Mouse (Mus musculus) heart, embryonic 16.5 days (tissue): ENCODE results near the gene Fhl2. TPM values are rescaled to one million over a fixed set of nuclear protein-coding genes. Genes with fewer than 3 reads are reported as not detected.

Experiments
- ATAC-seq: fragments of 200-750 bp; cut with Nextera tagmentation; replicated peaks from 2 replicates; pipeline ENCODE4 v1.8.0; 2017; ENCODE audit warnings: moderate number of reproducible peaks; ENCODE audit not compliant: insufficient read depth, low FRiP score; ENCODE audit errors: extremely low read depth
- H3K27ac ChIP-seq: fragments of 300-500 bp; sonication (generic); 2 replicates; pipeline ENCODE4 v1.5.1; 2014; ENCODE audit warnings: mild to moderate bottlenecking, low read length, control low read depth, moderate library complexity
- H3K27me3 ChIP-seq: fragments of 300-500 bp; sonication (generic); 2 replicates; pipeline ENCODE4 v1.6.1; 2014; ENCODE audit warnings: low read length, mixed read lengths; ENCODE audit not compliant: control insufficient read depth, insufficient read depth
- H3K36me3 ChIP-seq: fragments of 300-500 bp; sonication (generic); 2 replicates; pipeline ENCODE4 v1.6.1; 2014; ENCODE audit not compliant: control insufficient read depth, insufficient read depth
- H3K4me1 ChIP-seq: fragments of 300-500 bp; sonication (generic); 2 replicates; pipeline ENCODE4 v1.6.1; 2014; ENCODE audit warnings: low read length, mixed read lengths; ENCODE audit not compliant: control insufficient read depth, insufficient read depth
- H3K4me2 ChIP-seq: fragments of 300-500 bp; sonication (generic); 2 replicates; pipeline ENCODE4 v1.6.1; 2014; ENCODE audit warnings: low read depth, mild to moderate bottlenecking, control low read depth, low read length
- H3K4me3 ChIP-seq: fragments of 300-500 bp; sonication (generic); 2 replicates; pipeline ENCODE4 v1.5.1; 2014; ENCODE audit warnings: mild to moderate bottlenecking, control low read depth, low read length
- H3K9ac ChIP-seq: fragments of 300-500 bp; sonication (generic); 2 replicates; pipeline ENCODE4 v1.6.1; 2014; ENCODE audit warnings: low read length, control low read depth
- H3K9me3 ChIP-seq: fragments of 300-500 bp; sonication (generic); replicated peaks from 2 replicates; pipeline ENCODE4 v1.6.1; 2016; ENCODE audit warnings: low read length; ENCODE audit not compliant: control insufficient read depth
- WGBS: fragments of 180-500 bp; shearing (Covaris S2); extraction: QIAGEN DNeasy Blood & Tissue Kit; methylation state at CpG from one replicate; pipeline ENCODE4 v1.1.7; 2014; 5-methylcytosine and 5-hydroxymethylcytosine counted together
- polyA plus RNA-seq: library from polyadenylated mRNA; unstranded; fragments of >200 nt; fragmentation: Nextera tagmentation; extraction: Ambion mirVana; gene quantifications from 2 replicates; pipeline ENCODE4 v1.2.1, GENCODE M21; 2015

Gene Fhl2
- polyA plus RNA-seq, 1 experiment from 2014 or later, result 443 TPM

DNA sequence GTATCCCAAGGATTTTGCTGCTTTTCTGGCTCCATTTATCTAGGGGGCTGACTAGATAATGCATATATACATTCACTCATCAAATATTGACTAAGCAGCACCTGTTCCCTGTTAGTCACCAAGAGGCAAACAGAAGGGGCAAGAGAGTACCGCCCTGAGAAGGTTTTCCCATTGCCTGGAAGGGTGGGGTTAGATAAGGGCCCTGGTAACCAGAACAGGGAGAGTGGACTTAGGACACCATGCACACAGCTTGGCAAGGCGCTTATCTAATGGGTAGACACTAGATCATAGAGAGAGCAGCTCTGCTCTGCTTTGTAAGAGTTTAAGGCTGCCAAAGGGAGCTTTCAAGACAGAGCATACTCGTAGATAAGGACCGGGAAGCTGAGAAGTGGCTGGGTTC lies 44.2 kb downstream of the Fhl2 start:
- Histone ChIP-seq H3K4me2 (no peak overlapping the region), H3K9ac (no peak overlapping the region), H3K4me3 (no peak overlapping the region), H3K27ac (peak overlapping the region; percentile 11; the same call in 1 of the 2 replicates), H3K9me3 (no peaks in the 10 kb centered on the region), H3K4me1 (peaks cover 52% of the 10 kb centered on the region), H3K36me3 (peaks cover 41% of the 10 kb centered on the region), H3K27me3 (no peaks in the 10 kb centered on the region)
- no peak for ATAC-seq
- 52% methylated on average over 4 of the region's 4 CpGs for WGBS

DNA sequence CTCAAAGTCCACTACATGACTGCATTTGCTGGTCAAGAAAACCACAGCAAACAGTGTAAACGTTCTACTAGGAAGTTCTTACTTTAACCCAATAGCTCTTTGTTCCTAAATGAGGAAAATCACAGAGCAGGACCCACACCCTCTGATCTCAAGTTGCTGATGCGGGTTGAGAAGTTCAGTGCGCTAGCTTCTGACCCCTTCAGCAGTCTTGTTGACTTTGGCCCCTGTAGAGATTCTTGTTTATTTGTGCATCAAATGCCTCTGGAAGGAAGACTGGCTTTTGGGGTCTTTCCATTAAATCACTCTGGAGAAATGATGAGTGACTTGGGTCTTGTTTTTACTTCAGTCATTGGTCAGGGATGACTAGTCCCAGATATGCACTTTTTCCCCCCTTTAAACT lies 46.6 kb downstream of the Fhl2 start:
- ATAC-seq, result no peak
- 66% methylated on average over 3 of the region's 3 CpGs for WGBS
- Histone ChIP-seq H3K9me3 (no peaks in the 10 kb centered on the region), H3K36me3 (peaks cover 39% of the 10 kb centered on the region), H3K9ac (no peak overlapping the region), H3K4me2 (no peak overlapping the region), H3K4me1 (peaks cover 62% of the 10 kb centered on the region), H3K4me3 (no peak overlapping the region), H3K27ac (no peak overlapping the region), H3K27me3 (no peaks in the 10 kb centered on the region)

DNA sequence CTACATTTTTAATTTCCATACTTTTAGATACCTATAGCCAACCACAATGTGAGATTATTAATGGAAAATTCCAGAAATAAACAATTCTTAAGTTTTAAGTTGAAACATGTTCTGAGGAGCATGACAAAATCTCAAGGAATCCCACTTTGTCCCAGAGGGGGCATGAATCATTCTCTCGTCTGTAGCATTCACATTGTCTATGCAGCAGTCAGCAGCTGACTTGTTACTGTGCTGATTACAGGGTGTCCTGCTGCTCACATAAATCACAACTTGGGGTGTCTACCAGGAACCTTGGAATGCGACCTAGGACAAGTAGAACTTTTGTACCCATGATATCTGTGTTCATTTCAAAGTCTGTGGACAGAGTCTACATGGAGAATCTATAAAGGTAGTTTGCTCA lies 49.3 kb downstream of the Fhl2 start:
- Histone ChIP-seq H3K4me2 (no peak overlapping the region), H3K9ac (no peak overlapping the region), H3K4me3 (no peak overlapping the region), H3K9me3 (no peaks in the 10 kb centered on the region), H3K27me3 (no peaks in the 10 kb centered on the region), H3K4me1 (peaks cover 56% of the 10 kb centered on the region), H3K27ac (0 out of 2 replicates have a peak overlapping the region, but pooled peaks have one; percentile 37), H3K36me3 (peaks cover 39% of the 10 kb centered on the region)
- 55% methylated on average over 2 of the region's 2 CpGs for WGBS
- no peak for ATAC-seq

DNA sequence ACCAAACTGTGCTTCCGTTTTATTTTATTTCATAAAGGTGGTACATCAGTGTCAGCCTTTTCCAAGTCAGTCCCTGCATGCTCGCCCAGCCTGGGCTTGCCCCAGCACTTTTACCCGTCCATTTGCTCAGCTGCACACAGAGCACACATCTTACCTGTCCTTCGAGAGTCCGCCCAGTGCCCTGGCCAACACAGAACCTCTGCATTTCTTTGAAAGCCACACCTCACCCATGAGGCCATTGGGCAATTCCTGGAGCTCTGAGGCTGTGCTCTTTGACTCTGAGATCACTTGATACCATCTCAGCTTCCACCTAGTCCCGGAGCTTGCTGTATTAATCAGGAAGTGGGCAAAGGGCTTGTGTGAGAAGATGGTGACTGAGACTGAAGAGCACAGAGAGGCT lies 51.4 kb downstream of the Fhl2 start:
- H3K9ac ChIP-seq, result peak overlapping the region; percentile 40; the same call in 1 of the 2 replicates
- WGBS, result 70% methylated on average over 6 of the region's 6 CpGs
- H3K27ac ChIP-seq, result peak overlapping the region; percentile 64
- peaks cover 29% of the 10 kb centered on the region for H3K36me3 ChIP-seq
- H3K9me3 ChIP-seq, result no peaks in the 10 kb centered on the region
- peaks cover 63% of the 10 kb centered on the region for H3K4me1 ChIP-seq
- no peak for ATAC-seq
- no peak overlapping the region for H3K4me3 ChIP-seq
- H3K4me2 ChIP-seq, result no peak overlapping the region
- H3K27me3 ChIP-seq, result no peaks in the 10 kb centered on the region

DNA sequence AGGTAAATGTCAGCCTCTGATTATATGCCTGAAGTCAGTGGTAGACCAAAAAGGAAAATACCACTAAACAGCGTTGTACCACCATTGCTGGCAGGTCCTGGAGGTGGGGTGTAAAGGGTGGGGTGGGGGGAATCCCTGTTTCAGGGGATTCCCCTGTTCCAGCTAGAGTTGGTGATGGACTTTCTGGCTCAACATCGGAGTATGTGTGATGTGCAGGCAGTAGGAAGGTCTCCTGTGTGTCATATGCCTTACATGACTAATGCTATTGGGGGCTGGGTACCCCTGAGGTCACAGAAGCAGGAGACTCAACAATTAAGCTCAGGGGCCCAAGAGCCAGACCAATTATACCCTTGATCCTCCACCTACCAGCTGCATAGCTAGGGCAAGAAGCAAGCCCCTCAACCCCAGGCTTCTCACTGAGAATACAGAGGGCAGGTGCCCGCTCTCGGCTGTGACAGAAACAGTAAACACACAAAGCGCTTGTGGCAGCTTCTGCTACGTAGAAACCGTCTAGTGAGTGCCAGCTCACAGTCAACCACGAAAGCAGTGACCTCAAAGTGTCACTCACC lies 52.4 kb downstream of the Fhl2 start:
- Histone ChIP-seq H3K9ac (peak overlapping the region; percentile 22; the same call in 1 of the 2 replicates), H3K4me1 (peaks cover 62% of the 10 kb centered on the region), H3K9me3 (no peaks in the 10 kb centered on the region), H3K4me3 (no peak overlapping the region), H3K27me3 (no peaks in the 10 kb centered on the region), H3K36me3 (peaks cover 34% of the 10 kb centered on the region), H3K27ac (peak overlapping the region; percentile 56), H3K4me2 (no peak overlapping the region)
- 74% methylated on average over 8 of the region's 8 CpGs for WGBS
- ATAC-seq, result no peak

DNA sequence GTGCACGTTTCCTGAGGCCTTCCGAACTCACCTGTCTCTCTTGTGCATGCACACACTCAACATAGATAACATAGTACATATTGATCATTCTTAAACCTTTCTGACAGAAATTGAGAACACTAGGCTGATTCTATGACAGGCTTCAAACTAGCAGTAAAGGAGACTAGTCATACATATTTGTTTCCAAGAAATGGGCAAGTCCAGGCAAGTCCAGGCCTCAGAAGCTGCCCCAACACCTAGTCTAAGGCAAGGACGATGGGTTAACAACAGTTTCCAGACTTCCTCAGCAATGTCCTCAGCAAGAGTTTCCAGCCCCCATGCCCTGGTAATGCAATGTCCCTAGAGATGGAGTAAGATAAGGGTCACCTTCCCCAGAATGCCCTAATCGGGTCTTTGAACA lies 53.0 kb downstream of the Fhl2 start:
- 78% methylated on average over 4 of the region's 4 CpGs for WGBS
- no peaks in the 10 kb centered on the region for H3K27me3 ChIP-seq
- peaks cover 60% of the 10 kb centered on the region for H3K4me1 ChIP-seq
- H3K4me3 ChIP-seq, result no peak overlapping the region
- no peak for ATAC-seq
- H3K9ac ChIP-seq, result peak overlapping the region; percentile 8; the same call in 1 of the 2 replicates
- H3K36me3 ChIP-seq, result peaks cover 30% of the 10 kb centered on the region
- H3K27ac ChIP-seq, result peak overlapping the region; percentile 56
- H3K9me3 ChIP-seq, result no peaks in the 10 kb centered on the region
- H3K4me2 ChIP-seq, result no peak overlapping the region

DNA sequence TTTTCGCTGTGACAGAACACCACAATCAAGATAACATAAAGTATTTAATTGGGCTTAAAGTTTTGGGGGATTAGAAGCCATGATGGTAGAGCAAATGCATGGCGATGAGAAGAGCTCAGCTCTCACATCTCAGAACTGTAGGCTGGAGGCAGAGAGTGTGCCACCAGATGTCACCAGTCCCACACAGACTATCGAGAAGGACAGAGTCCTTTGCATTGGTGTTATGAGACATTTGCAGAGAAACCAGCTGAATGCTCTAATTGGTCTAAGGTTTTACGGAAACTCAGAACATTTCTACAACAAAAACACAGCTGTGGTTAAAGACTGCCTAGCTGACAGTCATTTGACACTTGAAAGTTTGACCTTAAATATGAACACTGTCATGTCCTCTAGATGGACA lies 53.5 kb downstream of the Fhl2 start:
- Histone ChIP-seq H3K4me3 (no peak overlapping the region), H3K27ac (peak overlapping the region; percentile 58), H3K27me3 (no peaks in the 10 kb centered on the region), H3K4me2 (no peak overlapping the region), H3K4me1 (peaks cover 57% of the 10 kb centered on the region), H3K9me3 (no peaks in the 10 kb centered on the region), H3K9ac (no peak overlapping the region), H3K36me3 (peaks cover 25% of the 10 kb centered on the region)
- ATAC-seq, result no peak
- WGBS, result 68% methylated on average over 4 of the region's 4 CpGs

DNA sequence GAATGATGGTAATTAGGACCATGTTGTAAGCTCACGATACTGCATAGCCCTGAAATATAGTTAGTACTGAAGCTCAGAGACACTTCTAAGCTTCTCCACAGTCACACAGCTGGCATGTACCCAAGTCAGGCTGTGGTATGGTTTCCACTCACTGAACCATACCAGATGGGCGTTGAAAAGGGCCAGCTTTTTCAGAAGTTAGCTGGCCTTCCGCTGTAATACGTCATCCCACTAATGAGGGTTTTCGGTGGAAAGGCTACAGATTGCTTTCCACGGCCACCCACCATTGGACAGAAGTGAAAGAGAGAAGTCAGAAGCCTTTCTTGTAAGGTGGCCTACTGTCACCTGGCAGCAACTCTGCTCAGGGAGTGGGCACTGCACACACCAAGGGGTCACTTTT lies 53.9 kb downstream of the Fhl2 start:
- no peak for ATAC-seq
- Histone ChIP-seq H3K36me3 (peaks cover 25% of the 10 kb centered on the region), H3K4me3 (no peak overlapping the region), H3K4me1 (peaks cover 57% of the 10 kb centered on the region), H3K27me3 (no peaks in the 10 kb centered on the region), H3K9me3 (no peaks in the 10 kb centered on the region), H3K4me2 (no peak overlapping the region), H3K9ac (no peak overlapping the region), H3K27ac (peak overlapping the region; percentile 58; the same call in 1 of the 2 replicates)
- WGBS, result 71% methylated on average over 6 of the region's 6 CpGs

DNA sequence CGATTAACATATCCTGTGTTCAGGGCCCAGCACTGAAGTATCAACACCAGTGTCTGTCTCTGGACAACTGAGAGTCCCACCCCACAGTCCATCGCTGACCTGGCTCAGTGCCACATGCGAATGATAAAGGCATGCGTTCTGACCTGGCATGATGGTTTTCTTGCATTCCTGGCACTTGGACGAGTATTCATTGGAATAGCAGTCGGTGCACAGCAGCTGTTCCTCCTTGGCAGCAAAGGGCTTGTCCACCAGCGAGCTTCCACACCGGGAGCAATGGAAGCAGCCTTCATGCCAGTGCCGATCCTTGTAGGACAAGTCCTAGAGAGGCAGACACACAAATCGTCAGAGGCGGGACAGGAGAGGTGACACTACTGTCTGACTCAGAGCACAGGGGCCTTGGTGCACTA lies 55.2 kb downstream of the Fhl2 start:
- peak overlapping the region; percentile 8; the same call in 1 of the 2 replicates for H3K4me2 ChIP-seq
- H3K4me3 ChIP-seq, result no peak overlapping the region
- H3K27ac ChIP-seq, result peak overlapping the region; percentile 68
- no peak overlapping the region for H3K9ac ChIP-seq
- peaks cover 31% of the 10 kb centered on the region for H3K36me3 ChIP-seq
- no peaks in the 10 kb centered on the region for H3K9me3 ChIP-seq
- ATAC-seq, result 0 out of 2 replicates have a peak, but pooled peaks have one; percentile 23
- H3K27me3 ChIP-seq, result no peaks in the 10 kb centered on the region
- 35% methylated on average over 11 of the region's 11 CpGs for WGBS
- peaks cover 50% of the 10 kb centered on the region for H3K4me1 ChIP-seq
